Mouse (Mus musculus): ENCODE data around the gene Reps1.
"Not testable (repeated sequence)": the region's sequence is repeated elsewhere in the genome, so short reads cannot be mapped to it uniquely, and the experiment has no call there.

Reps1 gene

GRCm38 (mm10) chr10:18064606-18065228 lies 9.1 kb downstream of the Reps1 start:
- DNase-seq = no peak

- DNase-seq = no peak
These were observed 10.4 kb downstream of the Reps1 start for GRCm38 (mm10) chr10:18066031-18066439.

GRCm38 (mm10) chr10:18067761-18068446 lies 12.2 kb downstream of the Reps1 start:
- DNase-seq = no peak

GRCm38 (mm10) chr10:18068880-18069279 lies 13.2 kb downstream of the Reps1 start:
- DNase-seq = no peak

- no peak for DNase-seq
These were observed 13.9 kb downstream of the Reps1 start for GRCm38 (mm10) chr10:18069576-18069975.

GRCm38 (mm10) chr10:18070144-18070543 lies 14.5 kb downstream of the Reps1 start:
- no peak for DNase-seq

GRCm38 (mm10) chr10:18070616-18071015 lies 15.0 kb downstream of the Reps1 start:
- peak in 1 of 2 experiments; percentile 9 for DNase-seq

- no peak for DNase-seq
These were observed 17.2 kb downstream of the Reps1 start for GRCm38 (mm10) chr10:18072871-18073270.

- DNase-seq = no peak
These were observed 18.9 kb downstream of the Reps1 start for GRCm38 (mm10) chr10:18074383-18075075.

GRCm38 (mm10) chr10:18075845-18076244 lies 20.2 kb downstream of the Reps1 start:
- no peak for DNase-seq

- no peak for DNase-seq
These were observed 25.9 kb downstream of the Reps1 start for GRCm38 (mm10) chr10:18081536-18081935.

- no peak for DNase-seq
These were observed 27.1 kb downstream of the Reps1 start for GRCm38 (mm10) chr10:18082772-18083171.

- DNase-seq = no peak
These were observed 35.0 kb downstream of the Reps1 start for GRCm38 (mm10) chr10:18090691-18091090.

- DNase-seq = no peak
These were observed 46.5 kb downstream of the Reps1 start for GRCm38 (mm10) chr10:18102166-18102565.

- no peak for DNase-seq
These were observed 51.8 kb downstream of the Reps1 start for GRCm38 (mm10) chr10:18107471-18107870.

GRCm38 (mm10) chr10:18110940-18111339 lies 55.3 kb downstream of the Reps1 start:
- no peak for DNase-seq

- DNase-seq = no peak
These were observed 57.9 kb downstream of the Reps1 start for GRCm38 (mm10) chr10:18113473-18114093.

- DNase-seq = no peak
These were observed 62.7 kb downstream of the Reps1 start for GRCm38 (mm10) chr10:18118336-18118735.

GRCm38 (mm10) chr10:18130276-18130675 lies 74.6 kb downstream of the Reps1 start:
- DNase-seq = no peak

GRCm38 (mm10) chr10:18131666-18132650 lies 76.3 kb downstream of the Reps1 start:
- no peak for DNase-seq

- DNase-seq = not testable (repeated sequence)
These were observed 83.3 kb downstream of the Reps1 start for GRCm38 (mm10) chr10:18138853-18139503.

GRCm38 (mm10) chr10:18139615-18140014 lies 84.0 kb downstream of the Reps1 start:
- DNase-seq = no peak
